Mouse (Mus musculus): Measurements from ENCODE around the gene Methig1. TPM values are rescaled to one million over a fixed set of nuclear protein-coding genes. Genes with fewer than 3 reads are reported as not detected.

Gene Methig1
- total and polyA plus RNA-seq, 3 experiments: not detected

- H3K4me3 ChIP-seq (ENCODE audit: control insufficient read depth in 1 of 2, insufficient read depth in 1 of 2, low read depth in 2 of 2, low read length in 2 of 2): peak within 1 kb of the TSS; percentile 92 to 99
- H3K79me2 ChIP-seq (ENCODE audit: control insufficient read depth, insufficient read depth, low read length, poor library complexity): peaks cover 7% of the 10 kb centered on the region
- H3K27me3 ChIP-seq (ENCODE audit: control insufficient read depth in 1 of 2, insufficient read depth in 2 of 2, low read length in 2 of 2): no peaks in the 10 kb centered on the region
- H3K9me3 ChIP-seq (replicated peaks; ENCODE audit: insufficient read depth, low read length): no peaks in the 10 kb centered on the region
- DNase-seq (ENCODE audit: low read depth, low spot score): peak; percentile 97
- peaks cover 0 to 33% of the 10 kb centered on the region in 2 experiments; a peak in 2 of 4 replicates for H3K36me3 ChIP-seq (ENCODE audit: control insufficient read depth in 1 of 2, insufficient read depth in 2 of 2, low read length in 2 of 2)
- H3K9ac ChIP-seq (ENCODE audit: control insufficient read depth, low read depth, low read length, poor library complexity, severe bottlenecking): peak within 1 kb of the TSS; percentile 80
- H3K27ac ChIP-seq (ENCODE audit: control insufficient read depth, low read depth, low read length): peak within 1 kb of the TSS; percentile 99
- H3K4me1 ChIP-seq (ENCODE audit: control insufficient read depth in 1 of 2, insufficient read depth in 2 of 2, low read length in 2 of 2): peaks cover 31 to 37% of the 10 kb centered on the region in 2 experiments
- TF ChIP-seq ZNF384 (IDR thresholded peaks at IDR 0.05; ENCODE audit: low read depth, low read length): no peak
- no peak; the same call in 1 of the 2 replicates for TF ChIP-seq SMC3 (IDR thresholded peaks at IDR 0.05; ENCODE audit: low read depth, low read length)
- peak; percentile 95 for TF ChIP-seq GABPA (IDR thresholded peaks at IDR 0.05; ENCODE audit: low read depth, low read length)
- no peak for TF ChIP-seq BHLHE40 (IDR thresholded peaks at IDR 0.05; ENCODE audit: borderline replicate concordance, low read depth, low read length)
- peak; percentile 64 to 77; a peak in 3 of 4 replicates for TF ChIP-seq POLR2A (IDR thresholded peaks at IDR 0.05; ENCODE audit: control insufficient read depth in 1 of 2, insufficient read depth in 1 of 2, low read depth in 1 of 2, low read length in 2 of 2, poor library complexity in 1 of 2)
- no peak for TF ChIP-seq RAD21 (IDR thresholded peaks at IDR 0.05; ENCODE audit: low read depth, low read length)
- peak; percentile 78 for TF ChIP-seq TCF12 (IDR thresholded peaks at IDR 0.05; ENCODE audit: low read depth, low read length)
- no peak for TF ChIP-seq MYC (IDR thresholded peaks at IDR 0.05; ENCODE audit: low read depth, low read length)
- no peak for TF ChIP-seq KAT2A (conservative IDR thresholded peaks at IDR 0.05; ENCODE audit: low read depth, low read length)
- no peak for TF ChIP-seq MEF2A (IDR thresholded peaks at IDR 0.05; ENCODE audit: extremely low read depth, insufficient replicate concordance, low read depth, low read length, poor library complexity, severe bottlenecking)
- peak; percentile 97 for TF ChIP-seq ETS1 (IDR thresholded peaks at IDR 0.05; ENCODE audit: low read depth, low read length)
- TF ChIP-seq USF1 (IDR thresholded peaks at IDR 0.05; ENCODE audit: low read depth, low read length): 0 out of 2 replicates have a peak, but pooled peaks have one; percentile 8
- peak; percentile 90 for TF ChIP-seq POLR2AphosphoS2 (IDR thresholded peaks at IDR 0.05; ENCODE audit: low read length)
- no peak for TF ChIP-seq USF2 (IDR thresholded peaks at IDR 0.05; ENCODE audit: borderline replicate concordance in 1 of 2, insufficient read depth in 1 of 2, low read depth in 1 of 2, low read length in 2 of 2)
- TF ChIP-seq ZMIZ1 (IDR thresholded peaks at IDR 0.05; ENCODE audit: low read depth, low read length): peak; percentile 96
- no peak for TF ChIP-seq CHD2 (IDR thresholded peaks at IDR 0.05; ENCODE audit: low read length)
- peak; percentile 72 for TF ChIP-seq HCFC1 (IDR thresholded peaks at IDR 0.05; ENCODE audit: low read depth, low read length)
- peak; percentile 34; the same call in 1 of the 2 replicates for TF ChIP-seq GATA1 (IDR thresholded peaks at IDR 0.05; ENCODE audit: low read depth, low read length)
- peak; percentile 33; the same call in 1 of the 2 replicates for TF ChIP-seq MAX (IDR thresholded peaks at IDR 0.05; ENCODE audit: low read length)
- TF ChIP-seq ELF1 (IDR thresholded peaks at IDR 0.05; ENCODE audit: low read depth, low read length): 0 out of 2 replicates have a peak, but pooled peaks have one; percentile 25
- TF ChIP-seq UBTF (IDR thresholded peaks at IDR 0.05; ENCODE audit: borderline replicate concordance, insufficient read depth, low read depth, low read length): no peak
- peak; percentile 88 for TF ChIP-seq NELFE (IDR thresholded peaks at IDR 0.05; ENCODE audit: low read depth, low read length)
- peak; percentile 85 for TF ChIP-seq MAZ (IDR thresholded peaks at IDR 0.05; ENCODE audit: low read depth, low read length)
- TF ChIP-seq TAL1 (IDR thresholded peaks at IDR 0.05; ENCODE audit: low read length): no peak
- peak; percentile 95 for TF ChIP-seq SIN3A (IDR thresholded peaks at IDR 0.05; ENCODE audit: low read length)
- peak; percentile 71 for TF ChIP-seq MXI1 (IDR thresholded peaks at IDR 0.05; ENCODE audit: low read depth, low read length)
- peak; percentile 63 for TF ChIP-seq RCOR1 (IDR thresholded peaks at IDR 0.05; ENCODE audit: low read depth, low read length)
- TF ChIP-seq CHD1 (IDR thresholded peaks at IDR 0.05; ENCODE audit: low read depth, low read length): peak; percentile 89; the same call in 1 of the 2 replicates
- no peak for TF ChIP-seq E2F4 (IDR thresholded peaks at IDR 0.05; ENCODE audit: borderline replicate concordance, low read depth, low read length)
- TF ChIP-seq EP300 (IDR thresholded peaks at IDR 0.05; ENCODE audit: low read depth in 1 of 2, low read length in 2 of 2): peak; percentile 88 to 93
- TF ChIP-seq POLR2AphosphoS5 (IDR thresholded peaks at IDR 0.05; ENCODE audit: borderline replicate concordance, low read depth, low read length): peak; percentile 43; the same call in 1 of the 2 replicates
- TF ChIP-seq MAFK (IDR thresholded peaks at IDR 0.05; ENCODE audit: borderline replicate concordance, low read depth, low read length): peak; percentile 84; the same call in 1 of the 2 replicates
- no peak for TF ChIP-seq ZC3H11A (IDR thresholded peaks at IDR 0.05; ENCODE audit: low read depth, low read length)
- peak; percentile 65 for TF ChIP-seq NRF1 (IDR thresholded peaks at IDR 0.05; ENCODE audit: insufficient read depth, low read depth, low read length, poor library complexity, severe bottlenecking)
Observed at GRCm38 (mm10) chr15:100304019-100304991, 48.6 kb upstream of the Methig1 start, which contains the start of gene Mettl7a1. Gene Mettl7a1 (plus strand): TSS chr15:100304140.
